Mouse (Mus musculus) heart, embryonic 16.5 days (tissue): ENCODE measurements at regions not wholly inside any gene's neighbourhood (a gene's known extent, or its start where the extent isn't known, plus 50 kb on each side); places are given as distances from the start of the nearest gene placed in this dataset.

Experiments
- ATAC-seq: fragments of 200-750 bp; cut with Nextera tagmentation; replicated peaks from 2 replicates; pipeline ENCODE4 v1.8.0; 2017; ENCODE audit warnings: moderate number of reproducible peaks; ENCODE audit not compliant: insufficient read depth, low FRiP score; ENCODE audit errors: extremely low read depth
- H3K27ac ChIP-seq: fragments of 300-500 bp; sonication (generic); 2 replicates; pipeline ENCODE4 v1.5.1; 2014; ENCODE audit warnings: mild to moderate bottlenecking, low read length, control low read depth, moderate library complexity
- H3K27me3 ChIP-seq: fragments of 300-500 bp; sonication (generic); 2 replicates; pipeline ENCODE4 v1.6.1; 2014; ENCODE audit warnings: low read length, mixed read lengths; ENCODE audit not compliant: control insufficient read depth, insufficient read depth
- H3K36me3 ChIP-seq: fragments of 300-500 bp; sonication (generic); 2 replicates; pipeline ENCODE4 v1.6.1; 2014; ENCODE audit not compliant: control insufficient read depth, insufficient read depth
- H3K4me1 ChIP-seq: fragments of 300-500 bp; sonication (generic); 2 replicates; pipeline ENCODE4 v1.6.1; 2014; ENCODE audit warnings: low read length, mixed read lengths; ENCODE audit not compliant: control insufficient read depth, insufficient read depth
- H3K4me2 ChIP-seq: fragments of 300-500 bp; sonication (generic); 2 replicates; pipeline ENCODE4 v1.6.1; 2014; ENCODE audit warnings: low read depth, mild to moderate bottlenecking, control low read depth, low read length
- H3K4me3 ChIP-seq: fragments of 300-500 bp; sonication (generic); 2 replicates; pipeline ENCODE4 v1.5.1; 2014; ENCODE audit warnings: mild to moderate bottlenecking, control low read depth, low read length
- H3K9ac ChIP-seq: fragments of 300-500 bp; sonication (generic); 2 replicates; pipeline ENCODE4 v1.6.1; 2014; ENCODE audit warnings: low read length, control low read depth
- H3K9me3 ChIP-seq: fragments of 300-500 bp; sonication (generic); replicated peaks from 2 replicates; pipeline ENCODE4 v1.6.1; 2016; ENCODE audit warnings: low read length; ENCODE audit not compliant: control insufficient read depth
- WGBS: fragments of 180-500 bp; shearing (Covaris S2); extraction: QIAGEN DNeasy Blood & Tissue Kit; methylation state at CpG from one replicate; pipeline ENCODE4 v1.1.7; 2014; 5-methylcytosine and 5-hydroxymethylcytosine counted together

GRCm38 (mm10) chr14:99366281-99366987 is 67.9 kb downstream of the Klf5 start:
- Histone ChIP-seq H3K9ac (peak overlapping the region; percentile 57; the same call in 1 of the 2 replicates), H3K4me1 (peaks cover 3% of the 10 kb centered on the region; the same call in 1 of the 2 replicates), H3K4me3 (peak overlapping the region; percentile 40), H3K4me2 (peak overlapping the region; percentile 62), H3K27me3 (no peaks in the 10 kb centered on the region), H3K9me3 (no peaks in the 10 kb centered on the region), H3K27ac (no peak overlapping the region), H3K36me3 (no peaks in the 10 kb centered on the region)
- 39% methylated on average over 21 of the region's 21 CpGs for WGBS
- peak; percentile 45 for ATAC-seq

- ATAC-seq: no peak
- WGBS: 48% methylated on average over 11 of the region's 11 CpGs
- H3K9me3 ChIP-seq: no peaks in the 10 kb centered on the region
- peaks cover 3% of the 10 kb centered on the region; the same call in 1 of the 2 replicates for H3K4me1 ChIP-seq
- H3K36me3 ChIP-seq: no peaks in the 10 kb centered on the region
- H3K27me3 ChIP-seq: no peaks in the 10 kb centered on the region
- H3K9ac ChIP-seq: no peak overlapping the region
- peak overlapping the region; percentile 62; the same call in 1 of the 2 replicates for H3K4me2 ChIP-seq
- H3K4me3 ChIP-seq: no peak overlapping the region; the same call in 1 of the 2 replicates
- no peak overlapping the region for H3K27ac ChIP-seq
Measured at GRCm38 (mm10) chr14:99366996-99367555, 68.6 kb downstream of the Klf5 start.

GRCm38 (mm10) chr14:99369366-99369765 is 70.9 kb downstream of the Klf5 start:
- Histone ChIP-seq H3K4me1 (peaks cover 3% of the 10 kb centered on the region; the same call in 1 of the 2 replicates), H3K36me3 (no peaks in the 10 kb centered on the region), H3K4me3 (no peak overlapping the region), H3K27ac (no peak overlapping the region), H3K4me2 (no peak overlapping the region), H3K9ac (no peak overlapping the region), H3K27me3 (no peaks in the 10 kb centered on the region), H3K9me3 (no peaks in the 10 kb centered on the region)
- 75% methylated on average over 5 of the region's 5 CpGs for WGBS
- no peak for ATAC-seq

- Histone ChIP-seq H3K9me3 (no peaks in the 10 kb centered on the region), H3K4me3 (no peak overlapping the region), H3K4me2 (no peak overlapping the region), H3K27ac (no peak overlapping the region), H3K4me1 (no peaks in the 10 kb centered on the region), H3K36me3 (no peaks in the 10 kb centered on the region), H3K9ac (no peak overlapping the region), H3K27me3 (no peaks in the 10 kb centered on the region)
- WGBS: 53% methylated on average over 4 of the region's 4 CpGs
- no peak for ATAC-seq
Measured at GRCm38 (mm10) chr14:99373682-99374081, 75.2 kb downstream of the Klf5 start.

- H3K9me3 ChIP-seq: no peaks in the 10 kb centered on the region
- no peak overlapping the region for H3K9ac ChIP-seq
- no peak for ATAC-seq
- 56% methylated on average over 5 of the region's 5 CpGs for whole genome bisulfite sequencing
- H3K36me3 ChIP-seq: no peaks in the 10 kb centered on the region
- H3K4me3 ChIP-seq: no peak overlapping the region
- H3K27me3 ChIP-seq: no peaks in the 10 kb centered on the region
- H3K27ac ChIP-seq: no peak overlapping the region
- H3K4me2 ChIP-seq: no peak overlapping the region
- no peaks in the 10 kb centered on the region for H3K4me1 ChIP-seq
Measured at GRCm38 (mm10) chr14:99375040-99375610, 76.6 kb downstream of the Klf5 start.

- H3K4me3 ChIP-seq: no peak overlapping the region
- no peaks in the 10 kb centered on the region for H3K9me3 ChIP-seq
- no peaks in the 10 kb centered on the region for H3K27me3 ChIP-seq
- no peak overlapping the region for H3K9ac ChIP-seq
- WGBS: 66% methylated on average over 11 of the region's 11 CpGs
- no peak overlapping the region for H3K27ac ChIP-seq
- no peak for ATAC-seq
- H3K4me1 ChIP-seq: no peaks in the 10 kb centered on the region
- no peak overlapping the region for H3K4me2 ChIP-seq
- H3K36me3 ChIP-seq: no peaks in the 10 kb centered on the region
Measured at GRCm38 (mm10) chr14:99376652-99377502, 78.4 kb downstream of the Klf5 start.

GRCm38 (mm10) chr14:99381262-99382017 is 82.9 kb downstream of the Klf5 start:
- Histone ChIP-seq H3K4me1 (no peaks in the 10 kb centered on the region), H3K27me3 (no peaks in the 10 kb centered on the region), H3K36me3 (no peaks in the 10 kb centered on the region), H3K4me2 (no peak overlapping the region), H3K9me3 (no peaks in the 10 kb centered on the region), H3K27ac (no peak overlapping the region), H3K4me3 (no peak overlapping the region), H3K9ac (no peak overlapping the region)
- no peak for ATAC-seq
- WGBS: 66% methylated on average over 10 of the region's 10 CpGs

GRCm38 (mm10) chr14:99382051-99382450 is 83.6 kb downstream of the Klf5 start:
- Histone ChIP-seq H3K9ac (no peak overlapping the region), H3K4me1 (no peaks in the 10 kb centered on the region), H3K27ac (no peak overlapping the region), H3K4me2 (no peak overlapping the region), H3K36me3 (no peaks in the 10 kb centered on the region), H3K27me3 (no peaks in the 10 kb centered on the region), H3K4me3 (no peak overlapping the region), H3K9me3 (no peaks in the 10 kb centered on the region)
- ATAC-seq: no peak
- 71% methylated on average over 5 of the region's 5 CpGs for WGBS
